Mouse (Mus musculus) gastrocnemius, postnatal 4 days (tissue): ENCODE measurements around the gene Gm7682. TPM values are rescaled to one million over a fixed set of nuclear protein-coding genes. Genes with fewer than 3 reads are reported as not detected.
"Not testable (repeated sequence)": the region's sequence is repeated elsewhere in the genome, so short reads cannot be mapped to it uniquely, and the experiment has no call there.

Experiments
- DNase-seq, 2 experiments: peaks; one replicate each; pipeline ENCODE4 v3.0.0; 2021 to 2022; ENCODE audit warnings: low spot score in 2 of 2, mixed read lengths in 2 of 2
- long read RNA-seq, 2 experiments: library from polyadenylated mRNA; stranded (forward); transcript quantifications; one replicate each; pipeline ENCODE4 v2.0.0; 2021
- total RNA-seq, 2 experiments: library from RNA; stranded (reverse); gene quantifications; 2 replicates each; pipeline ENCODE4 v1.2.3; 2021

The Gm7682 gene
- not detected for total RNA-seq
- long read RNA-seq, experiment 1, result 0 reads
- long read RNA-seq, experiment 2, result 0 reads

- not testable (repeated sequence) for DNase-seq
These were observed at the start of gene Gm7682 for GRCm38 (mm10) chr5:94445484-94445883. Gm7682 (plus strand) TSS chr5:94445784.

Other genes starting within 250 kb of the Gm7682 start
- not detected for gene Gm3106, start 227.8 kb upstream of the Gm7682 start, total RNA-seq
- gene A430089I19Rik, start 139.0 kb upstream of the Gm7682 start, total RNA-seq, result not detected
- gene Gm6502, start 131.3 kb upstream of the Gm7682 start, total RNA-seq, result not detected
- gene AA792892, start 106.0 kb upstream of the Gm7682 start, total RNA-seq, result not detected
- not detected for gene Gm3139, start 80.5 kb downstream of the Gm7682 start, total RNA-seq
- not detected for gene Gm3147, start 170.6 kb downstream of the Gm7682 start, total RNA-seq
- not detected for gene Gm6509, start 178.2 kb downstream of the Gm7682 start, total RNA-seq
- gene Gm6205, start 202.6 kb downstream of the Gm7682 start, total RNA-seq, result not detected